Mouse (Mus musculus): ENCODE measurements around the gene Rab15. TPM values are rescaled to one million over a fixed set of nuclear protein-coding genes. Genes with fewer than 3 reads are reported as not detected.

Rab15 gene
- polyA plus RNA-seq, 1 experiment = 0.89 TPM

- H3K36me3 ChIP-seq (ENCODE audit: control insufficient read depth, insufficient read depth, low read length) = no peaks in the 10 kb centered on the region
- WGBS = 89% methylated on average over 16 of the region's 16 CpGs
- H3K4me3 ChIP-seq (ENCODE audit: extremely low read depth, insufficient read depth, insufficient read length) = no peak overlapping the region
- no peak overlapping the region for H3K27ac ChIP-seq (ENCODE audit: insufficient read depth, low read length)
- H3K4me1 ChIP-seq (ENCODE audit: control insufficient read depth, insufficient read depth, insufficient read length) = peaks cover 2% of the 10 kb centered on the region; the same call in 1 of the 2 replicates
- no peak for TF ChIP-seq POLR2A (IDR thresholded peaks at IDR 0.05; ENCODE audit: low read depth, low read length)
- TF ChIP-seq CTCF (IDR thresholded peaks at IDR 0.05; ENCODE audit: extremely low read depth, insufficient read depth, insufficient read length, insufficient replicate concordance) = no peak
- no peaks in the 10 kb centered on the region for H3K27me3 ChIP-seq (ENCODE audit: control insufficient read depth, insufficient read depth, low read length)
- no peak for DNase-seq (ENCODE audit: low read depth in 1 of 2, low spot score in 2 of 2)
Observed at GRCm38 (mm10) chr12:76750866-76751459, 71.7 kb downstream of the Rab15 start.

Other genes starting within 250 kb of the Rab15 start
- 18.1 and 18.9 TPM in 2 replicates for gene Sptb, start 112.4 kb downstream of the Rab15 start, polyA plus RNA-seq (2012; rRNA removed)
- 15.5 and 25.6 TPM in 2 replicates for gene Churc1, start 57.4 kb downstream of the Rab15 start, polyA plus RNA-seq (2012; rRNA removed)
- 18.7 and 19.8 TPM in 2 replicates for gene Fntb, start 57.3 kb downstream of the Rab15 start, polyA plus RNA-seq (2012; rRNA removed)
- gene Gpx2, start 27.4 kb downstream of the Rab15 start, polyA plus RNA-seq (2012; rRNA removed) = not detected in 2 replicates
- gene Max, start 139.3 kb upstream of the Rab15 start, polyA plus RNA-seq (2012; rRNA removed) = 31.6 and 37.1 TPM in 2 replicates